Mouse (Mus musculus) stomach, embryonic 16.5 days (tissue): ENCODE results near the gene Orc4. TPM values are rescaled to one million over a fixed set of nuclear protein-coding genes. Genes with fewer than 3 reads are reported as not detected.
"Not testable (repeated sequence)": the region's sequence is repeated elsewhere in the genome, so short reads cannot be mapped to it uniquely, and the experiment has no call there.

Experiments
- ATAC-seq: fragments of 200-750 bp; cut with Nextera tagmentation; 2 replicates; pipeline ENCODE4 v1.8.0; 2017; ENCODE audit warnings: moderate number of reproducible peaks, moderate TSS enrichment; ENCODE audit not compliant: insufficient read depth, low FRiP score
- H3K27ac ChIP-seq: fragments of 300-500 bp; sonication (generic); 2 replicates; pipeline ENCODE4 v1.5.1; 2014; ENCODE audit warnings: low read length
- H3K27me3 ChIP-seq: fragments of 300-500 bp; sonication (generic); 2 replicates; pipeline ENCODE4 v1.6.1; 2014; ENCODE audit warnings: low read length, control low read depth, mixed read lengths; ENCODE audit not compliant: control insufficient read depth, insufficient read depth
- H3K36me3 ChIP-seq: fragments of 300-500 bp; sonication (generic); 2 replicates; pipeline ENCODE4 v1.6.1; 2014; ENCODE audit warnings: low read length; ENCODE audit not compliant: control insufficient read depth, insufficient read depth
- H3K4me1 ChIP-seq: fragments of 300-500 bp; sonication (generic); 2 replicates; pipeline ENCODE4 v1.6.1; 2014; ENCODE audit warnings: low read length, control low read depth, mixed read lengths; ENCODE audit not compliant: control insufficient read depth, insufficient read depth
- H3K4me2 ChIP-seq: fragments of 300-500 bp; sonication (generic); 2 replicates; pipeline ENCODE4 v1.6.1; 2014; ENCODE audit warnings: low read depth, low read length, mixed read lengths
- H3K4me3 ChIP-seq: fragments of 300-500 bp; sonication (generic); replicated peaks from 2 replicates; pipeline ENCODE4 v1.5.1; 2014; ENCODE audit warnings: mild to moderate bottlenecking, low read length
- H3K9ac ChIP-seq: fragments of 300-500 bp; sonication (generic); 2 replicates; pipeline ENCODE4 v1.6.1; 2014; ENCODE audit warnings: low read length
- H3K9me3 ChIP-seq: fragments of 300-500 bp; sonication (generic); replicated peaks from 2 replicates; pipeline ENCODE4 v1.6.1; 2016; ENCODE audit warnings: low read length, control low read depth; ENCODE audit not compliant: control insufficient read depth
- whole genome bisulfite sequencing: fragments of 180-500 bp; shearing (Covaris S2); extraction: QIAGEN DNeasy Blood & Tissue Kit; methylation state at CpG from one replicate; pipeline ENCODE4 v1.1.7; 2014; 5-methylcytosine and 5-hydroxymethylcytosine counted together
- polyA plus RNA-seq: library from polyadenylated mRNA; unstranded; fragments of >200 nt; fragmentation: Nextera tagmentation; extraction: Ambion mirVana; gene quantifications from 2 replicates; pipeline ENCODE4 v1.2.1, GENCODE M21; 2015

Orc4 gene
- polyA plus RNA-seq, 1 experiment from 2014 or later, result 102 TPM

DNA sequence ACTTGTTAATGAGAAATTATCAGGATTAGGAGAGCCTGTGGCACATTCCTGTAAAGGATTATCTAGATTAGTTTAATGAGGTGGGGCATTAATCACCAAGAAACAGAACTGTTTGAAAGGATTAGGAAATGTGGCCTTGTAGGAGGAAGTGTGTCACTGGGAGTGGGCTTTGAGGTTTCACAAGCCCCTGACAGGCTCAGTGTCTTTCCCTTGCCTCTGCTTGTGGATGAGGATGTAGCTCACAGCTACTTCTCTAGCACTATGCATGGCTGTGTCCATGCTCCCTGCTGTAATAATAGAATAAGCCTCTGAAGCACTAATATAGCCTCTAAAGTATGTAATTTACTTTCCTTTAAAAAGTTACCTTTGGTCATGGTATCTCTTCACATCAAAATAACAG lies 34.2 kb downstream of the Orc4 start:
- no peak overlapping the region for H3K4me3 ChIP-seq
- no peak overlapping the region for H3K4me2 ChIP-seq
- no peak overlapping the region for H3K9ac ChIP-seq
- H3K4me1 ChIP-seq, result no peaks in the 10 kb centered on the region
- no peaks in the 10 kb centered on the region for H3K27me3 ChIP-seq
- H3K36me3 ChIP-seq, result 0 out of 2 replicates have a peak, but pooled peaks cover 2% of the 10 kb centered on the region
- H3K27ac ChIP-seq, result no peak overlapping the region
- no peak for ATAC-seq
- H3K9me3 ChIP-seq, result no peaks in the 10 kb centered on the region

GRCm38 (mm10) chr2:48914185-48914584 lies 35.9 kb downstream of the Orc4 start:
- no peak for ATAC-seq
- no peak overlapping the region for H3K9ac ChIP-seq
- H3K36me3 ChIP-seq, result 0 out of 2 replicates have a peak, but pooled peaks cover 2% of the 10 kb centered on the region
- H3K27ac ChIP-seq, result no peak overlapping the region
- no peaks in the 10 kb centered on the region for H3K27me3 ChIP-seq
- no peak overlapping the region for H3K4me2 ChIP-seq
- WGBS, result 69% methylated on average over 1 of the region's 1 CpGs
- no peak overlapping the region for H3K4me3 ChIP-seq
- no peaks in the 10 kb centered on the region for H3K4me1 ChIP-seq
- no peaks in the 10 kb centered on the region for H3K9me3 ChIP-seq

DNA sequence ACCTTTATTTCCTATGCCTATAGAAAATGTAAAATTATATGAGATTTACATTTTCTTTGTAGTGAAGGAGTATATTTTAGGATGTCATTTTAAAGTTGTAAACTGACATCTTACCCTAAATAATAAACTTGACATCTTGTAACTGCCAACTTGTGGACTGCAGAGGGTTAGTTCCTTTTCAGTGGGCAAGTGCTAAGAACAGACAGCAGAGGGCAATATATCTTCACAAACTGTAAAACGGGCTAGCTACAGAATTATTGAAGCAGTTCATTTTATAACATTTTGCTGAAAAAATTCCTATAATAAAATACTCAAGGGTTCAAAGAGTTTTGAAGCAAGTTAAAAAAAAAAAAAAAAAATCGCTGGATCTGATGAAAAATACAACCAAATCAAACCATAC lies 41.2 kb downstream of the Orc4 start:
- H3K4me3 ChIP-seq, result no peak overlapping the region
- 45% methylated on average over 2 of the region's 2 CpGs for WGBS
- H3K27ac ChIP-seq, result no peak overlapping the region
- peaks cover 17% of the 10 kb centered on the region; the same call in 1 of the 2 replicates for H3K36me3 ChIP-seq
- no peaks in the 10 kb centered on the region for H3K9me3 ChIP-seq
- no peaks in the 10 kb centered on the region for H3K27me3 ChIP-seq
- no peaks in the 10 kb centered on the region for H3K4me1 ChIP-seq
- H3K9ac ChIP-seq, result no peak overlapping the region
- H3K4me2 ChIP-seq, result no peak overlapping the region
- no peak for ATAC-seq

GRCm38 (mm10) chr2:48895186-48895585 lies 54.9 kb downstream of the Orc4 start:
- Histone ChIP-seq H3K9me3 (no peaks in the 10 kb centered on the region), H3K36me3 (no peaks in the 10 kb centered on the region), H3K4me2 (no peak overlapping the region), H3K4me3 (no peak overlapping the region), H3K4me1 (no peaks in the 10 kb centered on the region), H3K9ac (no peak overlapping the region), H3K27ac (no peak overlapping the region), H3K27me3 (no peaks in the 10 kb centered on the region)
- WGBS, result 95% methylated on average over 3 of the region's 3 CpGs
- ATAC-seq, result no peak

DNA sequence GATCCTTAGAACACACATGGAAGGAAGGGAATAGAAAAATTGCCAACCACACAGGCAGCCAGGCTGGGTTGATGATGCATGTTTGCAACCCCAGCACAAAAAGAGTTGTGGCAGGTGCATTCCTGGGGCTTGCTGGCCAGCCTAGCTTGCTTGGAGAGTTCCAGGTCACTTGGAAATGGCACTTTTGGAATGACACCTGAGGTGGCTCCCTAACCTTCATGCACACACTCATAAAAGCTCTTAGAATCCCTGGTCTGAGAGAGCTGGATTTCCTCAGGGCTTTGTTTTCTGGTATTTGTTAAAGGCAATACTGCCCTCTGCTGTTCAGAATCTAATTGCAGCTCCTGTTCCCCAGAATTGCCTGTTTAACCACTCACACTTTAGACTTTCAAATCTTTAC lies 64.1 kb downstream of the Orc4 start:
- Histone ChIP-seq H3K9me3 (no peaks in the 10 kb centered on the region), H3K4me3 (no peak overlapping the region), H3K27me3 (no peaks in the 10 kb centered on the region), H3K27ac (no peak overlapping the region), H3K4me1 (no peaks in the 10 kb centered on the region), H3K36me3 (no peaks in the 10 kb centered on the region), H3K9ac (no peak overlapping the region), H3K4me2 (no peak overlapping the region)
- ATAC-seq, result no peak

GRCm38 (mm10) chr2:48868199-48868913 lies 81.7 kb downstream of the Orc4 start:
- Histone ChIP-seq H3K9ac (no peak overlapping the region), H3K9me3 (no peaks in the 10 kb centered on the region), H3K36me3 (no peaks in the 10 kb centered on the region), H3K4me1 (no peaks in the 10 kb centered on the region), H3K27ac (no peak overlapping the region), H3K4me3 (no peak overlapping the region), H3K4me2 (no peak overlapping the region), H3K27me3 (no peaks in the 10 kb centered on the region)
- ATAC-seq, result no peak
- WGBS, result 73% methylated on average over 5 of the region's 5 CpGs

DNA sequence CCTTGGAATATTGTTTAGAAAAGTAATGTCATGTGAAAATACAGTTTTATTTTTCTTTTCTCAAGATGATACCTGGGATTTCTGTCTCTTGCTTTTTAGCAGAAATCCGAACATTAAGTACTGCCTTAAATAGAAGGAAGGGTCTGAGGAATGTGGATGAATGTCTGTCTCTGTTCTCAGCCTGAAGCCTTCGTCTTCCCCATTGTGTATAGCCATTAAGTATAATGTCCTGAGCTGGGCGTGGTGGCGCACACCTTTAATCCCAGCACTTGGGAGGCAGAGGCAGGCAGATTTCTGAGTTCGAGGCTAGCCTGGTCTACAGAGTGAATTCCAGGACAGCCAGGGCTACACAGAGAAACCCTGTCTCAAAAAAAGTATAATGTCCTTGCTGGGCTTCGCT lies 84.5 kb downstream of the Orc4 start:
- H3K9ac ChIP-seq, H3K4me3 ChIP-seq, H3K4me1 ChIP-seq, ATAC-seq, H3K9me3 ChIP-seq, H3K36me3 ChIP-seq, H3K27me3 ChIP-seq, H3K4me2 ChIP-seq, H3K27ac ChIP-seq: not testable (repeated sequence)
- WGBS, result 94% methylated on average over 6 of the region's 6 CpGs

Other genes with a start within 250 kb of the Orc4 start
- 13.1 TPM in 2 replicates for gene Acvr2a, start 136.2 kb downstream of the Orc4 start, polyA plus RNA-seq
- 26.4 and 27.5 TPM in 2 replicates for gene Mbd5, start 769 bp downstream of the Orc4 start, polyA plus RNA-seq